Mouse (Mus musculus) ES-Bruce4 (cell line): ENCODE data around the gene Mug2.

Experiments
- CTCF ChIP-seq: IDR thresholded peaks from one replicate; pipeline ENCODE4 v1.8.1; 2011; ENCODE audit warnings: low read depth, low read length
- EP300 ChIP-seq: IDR thresholded peaks from 2 replicates; pipeline ENCODE4 v1.6.1; 2011; ENCODE audit warnings: low read depth, low read length; ENCODE audit not compliant: insufficient read depth
- POLR2A ChIP-seq: IDR thresholded peaks from one replicate; pipeline ENCODE4 v1.8.1; 2011; ENCODE audit warnings: low read length; ENCODE audit not compliant: insufficient read depth

GRCm38 (mm10) chr6:122129521-122129920, 123.0 kb downstream of the Mug2 start:
- TF ChIP-seq POLR2A (no peak), EP300 (no peak), CTCF (no peak)
